Mouse (Mus musculus): ENCODE measurements at regions not wholly inside any gene's neighbourhood (a gene's known extent, or its start where the extent isn't known, plus 50 kb on each side); places are given as distances from the start of the nearest gene placed in this dataset.

DNA sequence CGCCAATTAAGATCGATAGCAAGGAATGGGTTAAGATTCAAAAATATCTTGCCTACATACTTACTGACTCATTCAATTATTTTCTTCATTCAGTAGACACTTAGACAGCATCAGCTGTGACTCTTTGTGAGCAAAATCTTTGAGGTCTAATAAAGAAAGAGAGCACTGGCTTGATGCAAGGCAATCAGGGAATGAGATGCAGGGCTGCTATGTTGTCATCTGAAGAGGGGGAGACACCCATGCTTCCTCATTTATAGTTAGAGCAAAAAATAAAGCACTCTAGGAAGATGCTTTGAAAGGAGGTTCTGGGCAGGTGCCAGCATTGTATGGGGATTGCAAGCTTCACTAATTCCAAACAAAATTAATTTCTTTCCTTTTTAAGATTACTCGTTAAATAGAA, 228.0 kb downstream of the Ttll7 start:
- Histone ChIP-seq H3K27ac (ENCODE audit: low read length) (no peak overlapping the region), H3K36me3 (ENCODE audit: insufficient read depth, low read length) (no peaks in the 10 kb centered on the region), H3K4me2 (replicated peaks; ENCODE audit: low read depth, low read length) (no peak overlapping the region), H3K9ac (replicated peaks; ENCODE audit: low read length) (no peak overlapping the region), H3K9me3 (ENCODE audit: low read length) (no peaks in the 10 kb centered on the region), H3K4me1 (ENCODE audit: insufficient read depth, low read length) (no peaks in the 10 kb centered on the region), H3K4me3 (ENCODE audit: low read length) (no peak overlapping the region), H3K27me3 (ENCODE audit: insufficient read depth, low read length) (no peaks in the 10 kb centered on the region)
- ATAC-seq (ENCODE audit: low FRiP score, low TSS enrichment): no peak
- WGBS: 86% methylated on average over 3 of the region's 3 CpGs

- Histone ChIP-seq H3K27me3 (ENCODE audit: insufficient read depth, low read length) (no peaks in the 10 kb centered on the region), H3K4me1 (ENCODE audit: insufficient read depth, low read length) (no peaks in the 10 kb centered on the region), H3K4me3 (ENCODE audit: low read length) (no peak overlapping the region), H3K4me2 (replicated peaks; ENCODE audit: low read depth, low read length) (no peak overlapping the region), H3K9ac (replicated peaks; ENCODE audit: low read length) (no peak overlapping the region), H3K27ac (ENCODE audit: low read length) (no peak overlapping the region), H3K9me3 (ENCODE audit: low read length) (no peaks in the 10 kb centered on the region), H3K36me3 (ENCODE audit: insufficient read depth, low read length) (no peaks in the 10 kb centered on the region)
- no peak for ATAC-seq (ENCODE audit: low FRiP score, low TSS enrichment)
- WGBS: 71% methylated on average over 4 of the region's 4 CpGs
These were observed 228.7 kb downstream of the Ttll7 start for GRCm38 (mm10) chr3:147080768-147081448.

GRCm38 (mm10) chr3:147081763-147082162, 229.6 kb downstream of the Ttll7 start:
- 94% methylated on average over 9 of the region's 9 CpGs for WGBS
- no peak for ATAC-seq (ENCODE audit: low FRiP score, low TSS enrichment)

DNA sequence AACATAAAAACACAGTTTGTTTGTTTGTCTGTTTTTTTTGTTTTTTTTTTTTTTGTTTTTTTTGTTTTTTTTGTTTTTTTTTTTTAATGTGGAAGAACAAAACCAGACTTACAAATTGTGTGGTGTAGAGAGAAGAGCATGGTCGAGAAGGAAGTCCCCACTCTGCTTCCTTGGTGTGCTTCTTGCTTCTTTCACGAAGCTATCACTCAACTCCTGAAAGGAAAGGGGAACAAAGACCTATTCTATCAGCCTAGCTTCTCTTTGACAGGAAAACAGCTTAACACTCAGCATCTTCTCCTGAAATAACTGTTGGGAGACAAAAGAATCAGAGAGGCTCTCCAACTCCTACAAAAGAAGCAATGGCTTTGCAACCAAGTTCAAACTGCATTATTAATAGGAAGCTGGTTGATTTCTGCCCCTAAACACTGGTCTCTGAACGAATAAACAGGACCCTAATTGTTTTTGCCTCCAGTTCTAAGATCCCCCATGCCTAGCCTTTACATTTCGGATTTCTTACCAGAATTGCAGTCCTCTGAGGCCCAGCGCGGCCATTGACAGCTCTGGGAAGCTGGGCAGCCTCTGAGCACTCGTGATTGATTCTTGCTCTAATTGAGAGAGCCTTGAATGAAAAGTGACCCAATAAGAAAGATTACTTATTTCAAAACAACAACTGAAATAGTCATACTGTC, 230.2 kb downstream of the Ttll7 start:
- Histone ChIP-seq H3K4me2 (replicated peaks; ENCODE audit: low read depth, low read length) (no peak overlapping the region), H3K4me1 (ENCODE audit: insufficient read depth, low read length) (no peaks in the 10 kb centered on the region), H3K27ac (ENCODE audit: low read length) (no peak overlapping the region), H3K27me3 (ENCODE audit: insufficient read depth, low read length) (no peaks in the 10 kb centered on the region), H3K4me3 (ENCODE audit: low read length) (no peak overlapping the region), H3K9ac (replicated peaks; ENCODE audit: low read length) (no peak overlapping the region), H3K9me3 (ENCODE audit: low read length) (no peaks in the 10 kb centered on the region), H3K36me3 (ENCODE audit: insufficient read depth, low read length) (no peaks in the 10 kb centered on the region)
- ATAC-seq (ENCODE audit: low FRiP score, low TSS enrichment): no peak
- 55% methylated on average over 7 of the region's 7 CpGs for WGBS

More at GRCm38 (mm10) chr3:147081763-147082162, 229.6 kb downstream of the Ttll7 start:
- no peaks in the 10 kb centered on the region for H3K4me1 ChIP-seq (ENCODE audit: insufficient read depth, low read length)
- H3K4me3 ChIP-seq (ENCODE audit: low read length): no peak overlapping the region
- H3K9me3 ChIP-seq (ENCODE audit: low read length): no peaks in the 10 kb centered on the region
- no peak overlapping the region for H3K27ac ChIP-seq (ENCODE audit: low read length)
- H3K9ac ChIP-seq (replicated peaks; ENCODE audit: low read length): no peak overlapping the region
- H3K4me2 ChIP-seq (replicated peaks; ENCODE audit: low read depth, low read length): no peak overlapping the region
- no peaks in the 10 kb centered on the region for H3K36me3 ChIP-seq (ENCODE audit: insufficient read depth, low read length)
- no peaks in the 10 kb centered on the region for H3K27me3 ChIP-seq (ENCODE audit: insufficient read depth, low read length)

GRCm38 (mm10) chr3:147083374-147083773, 231.2 kb downstream of the Ttll7 start:
- no peak overlapping the region for H3K27ac ChIP-seq (ENCODE audit: low read length)
- H3K4me2 ChIP-seq (replicated peaks; ENCODE audit: low read depth, low read length): no peak overlapping the region
- ATAC-seq (ENCODE audit: low FRiP score, low TSS enrichment): no peak
- no peaks in the 10 kb centered on the region for H3K36me3 ChIP-seq (ENCODE audit: insufficient read depth, low read length)
- 42% methylated on average over 11 of the region's 11 CpGs for WGBS
- no peaks in the 10 kb centered on the region for H3K4me1 ChIP-seq (ENCODE audit: insufficient read depth, low read length)
- H3K9ac ChIP-seq (replicated peaks; ENCODE audit: low read length): no peak overlapping the region
- H3K27me3 ChIP-seq (ENCODE audit: insufficient read depth, low read length): no peaks in the 10 kb centered on the region
- H3K9me3 ChIP-seq (ENCODE audit: low read length): no peaks in the 10 kb centered on the region
- H3K4me3 ChIP-seq (ENCODE audit: low read length): no peak overlapping the region

DNA sequence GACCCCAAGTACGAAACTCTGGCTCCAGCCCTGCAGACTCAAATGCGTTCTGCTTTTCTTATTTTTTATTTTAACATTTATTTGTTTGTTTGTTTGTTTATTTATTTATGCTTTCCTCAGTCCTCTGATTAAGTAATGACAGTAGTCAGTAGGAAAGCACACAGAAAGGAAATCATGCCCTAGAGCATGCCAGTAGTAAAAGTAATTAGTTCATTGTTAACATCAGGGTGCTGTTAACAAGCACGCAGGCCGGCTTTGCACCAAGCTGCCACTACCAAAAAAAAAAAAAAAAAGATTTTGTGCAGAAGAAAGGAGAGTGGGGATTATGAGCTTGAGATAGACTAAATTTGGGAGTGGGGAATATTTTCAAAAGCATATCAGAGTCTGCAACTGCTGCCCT, 231.7 kb downstream of the Ttll7 start:
- no peak for ATAC-seq (ENCODE audit: low FRiP score, low TSS enrichment)

DNA sequence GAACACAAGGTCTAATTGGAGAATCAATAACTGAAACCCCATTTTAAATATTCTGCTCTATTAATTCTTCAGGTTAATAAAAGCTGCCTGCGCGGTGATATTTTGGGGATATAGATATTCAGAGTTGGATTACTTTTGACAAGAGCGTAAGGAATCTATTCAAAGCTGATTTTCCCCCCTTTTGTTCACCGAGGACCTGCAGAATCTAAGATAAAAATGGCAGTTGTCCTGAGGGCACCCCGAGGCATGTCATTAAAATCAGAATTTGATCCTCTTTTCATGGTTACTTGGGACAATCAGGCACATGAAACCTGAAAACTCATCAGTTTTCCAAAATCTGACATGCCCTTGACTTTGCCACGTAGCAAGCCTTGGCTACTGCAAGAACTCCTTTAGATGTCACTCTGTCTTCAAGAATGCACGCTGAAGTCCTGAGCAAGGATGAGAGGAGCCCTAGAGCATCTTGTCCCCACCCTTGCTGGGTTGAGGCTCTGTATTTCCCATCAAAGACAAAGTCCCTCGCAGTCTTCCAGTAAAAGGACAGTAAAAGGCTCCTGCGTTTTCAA, 232.5 kb downstream of the Ttll7 start:
- H3K27ac ChIP-seq (ENCODE audit: low read length): no peak overlapping the region
- no peak overlapping the region for H3K9ac ChIP-seq (replicated peaks; ENCODE audit: low read length)
- H3K9me3 ChIP-seq (ENCODE audit: low read length): no peaks in the 10 kb centered on the region
- H3K4me1 ChIP-seq (ENCODE audit: insufficient read depth, low read length): no peaks in the 10 kb centered on the region
- H3K4me2 ChIP-seq (replicated peaks; ENCODE audit: low read depth, low read length): no peak overlapping the region
- 66% methylated on average over 9 of the region's 9 CpGs for WGBS
- H3K27me3 ChIP-seq (ENCODE audit: insufficient read depth, low read length): no peaks in the 10 kb centered on the region
- ATAC-seq (ENCODE audit: low FRiP score, low TSS enrichment): no peak
- H3K36me3 ChIP-seq (ENCODE audit: insufficient read depth, low read length): no peaks in the 10 kb centered on the region
- no peak overlapping the region for H3K4me3 ChIP-seq (ENCODE audit: low read length)

More for the DNA sequence above, 231.7 kb downstream of the Ttll7 start:
- H3K9me3 ChIP-seq (ENCODE audit: low read length): no peaks in the 10 kb centered on the region
- no peaks in the 10 kb centered on the region for H3K36me3 ChIP-seq (ENCODE audit: insufficient read depth, low read length)
- no peaks in the 10 kb centered on the region for H3K27me3 ChIP-seq (ENCODE audit: insufficient read depth, low read length)
- no peaks in the 10 kb centered on the region for H3K4me1 ChIP-seq (ENCODE audit: insufficient read depth, low read length)
- no peak overlapping the region for H3K4me2 ChIP-seq (replicated peaks; ENCODE audit: low read depth, low read length)
- no peak overlapping the region for H3K4me3 ChIP-seq (ENCODE audit: low read length)
- 72% methylated on average over 4 of the region's 4 CpGs for WGBS
- no peak overlapping the region for H3K9ac ChIP-seq (replicated peaks; ENCODE audit: low read length)
- H3K27ac ChIP-seq (ENCODE audit: low read length): no peak overlapping the region

- Histone ChIP-seq H3K9me3 (ENCODE audit: low read length) (no peaks in the 10 kb centered on the region), H3K4me1 (ENCODE audit: insufficient read depth, low read length) (no peaks in the 10 kb centered on the region), H3K9ac (replicated peaks; ENCODE audit: low read length) (no peak overlapping the region), H3K4me3 (ENCODE audit: low read length) (no peak overlapping the region), H3K27me3 (ENCODE audit: insufficient read depth, low read length) (no peaks in the 10 kb centered on the region), H3K36me3 (ENCODE audit: insufficient read depth, low read length) (no peaks in the 10 kb centered on the region), H3K4me2 (replicated peaks; ENCODE audit: low read depth, low read length) (no peak overlapping the region), H3K27ac (ENCODE audit: low read length) (no peak overlapping the region)
- WGBS: 86% methylated on average over 6 of the region's 6 CpGs
- no peak for ATAC-seq (ENCODE audit: low FRiP score, low TSS enrichment)
These were observed 236.0 kb downstream of the Ttll7 start for GRCm38 (mm10) chr3:147088171-147088570.

- H3K27ac ChIP-seq (ENCODE audit: low read length): no peak overlapping the region
- no peaks in the 10 kb centered on the region for H3K4me1 ChIP-seq (ENCODE audit: insufficient read depth, low read length)
- no peaks in the 10 kb centered on the region for H3K9me3 ChIP-seq (ENCODE audit: low read length)
- no peak overlapping the region for H3K4me3 ChIP-seq (ENCODE audit: low read length)
- H3K4me2 ChIP-seq (replicated peaks; ENCODE audit: low read depth, low read length): no peak overlapping the region
- ATAC-seq (ENCODE audit: low FRiP score, low TSS enrichment): no peak
- no peaks in the 10 kb centered on the region for H3K36me3 ChIP-seq (ENCODE audit: insufficient read depth, low read length)
- WGBS: 73% methylated on average over 10 of the region's 10 CpGs
- no peak overlapping the region for H3K9ac ChIP-seq (replicated peaks; ENCODE audit: low read length)
- H3K27me3 ChIP-seq (ENCODE audit: insufficient read depth, low read length): no peaks in the 10 kb centered on the region
These were observed 237.5 kb downstream of the Ttll7 start for GRCm38 (mm10) chr3:147089716-147090115.

All from kidney, embryonic 16.5 days (tissue).